Mouse (Mus musculus): ENCODE measurements around the gene Ddx23.

The Ddx23 gene

DNA sequence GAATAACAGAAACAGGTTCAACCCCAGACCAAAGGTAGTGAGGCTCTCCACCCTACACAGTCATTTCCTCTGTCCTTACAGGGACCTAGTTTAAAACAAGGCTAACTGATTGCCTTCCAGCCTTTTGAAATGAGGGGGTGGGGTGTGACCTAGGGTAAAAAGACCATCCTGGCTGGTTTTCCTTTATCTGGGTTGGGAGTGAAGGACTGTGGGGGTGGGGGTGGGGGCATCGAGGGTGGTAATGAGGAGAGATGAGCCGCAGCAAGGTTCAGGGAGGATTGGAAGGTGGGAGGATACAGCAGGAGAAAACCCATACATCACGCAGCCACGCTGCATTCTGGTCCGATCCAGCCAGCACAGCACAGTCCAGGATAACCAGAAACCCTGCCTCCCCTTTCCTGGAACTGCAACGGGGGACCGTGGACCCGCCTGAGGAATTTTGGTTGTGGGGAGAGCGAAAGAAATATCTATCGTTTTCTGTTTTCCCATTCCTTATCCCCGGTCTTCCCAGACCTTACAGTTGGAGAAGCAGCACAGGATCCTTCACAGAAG is 12.4 kb upstream of the Ddx23 start:
- DNase-seq (ENCODE audit: low spot score in 2 of 2) = no peak

GRCm38 (mm10) chr15:98674284-98674993 is 11.7 kb upstream of the Ddx23 start:
- DNase-seq (ENCODE audit: low spot score in 2 of 2) = peak; percentile 53 to 67

DNA sequence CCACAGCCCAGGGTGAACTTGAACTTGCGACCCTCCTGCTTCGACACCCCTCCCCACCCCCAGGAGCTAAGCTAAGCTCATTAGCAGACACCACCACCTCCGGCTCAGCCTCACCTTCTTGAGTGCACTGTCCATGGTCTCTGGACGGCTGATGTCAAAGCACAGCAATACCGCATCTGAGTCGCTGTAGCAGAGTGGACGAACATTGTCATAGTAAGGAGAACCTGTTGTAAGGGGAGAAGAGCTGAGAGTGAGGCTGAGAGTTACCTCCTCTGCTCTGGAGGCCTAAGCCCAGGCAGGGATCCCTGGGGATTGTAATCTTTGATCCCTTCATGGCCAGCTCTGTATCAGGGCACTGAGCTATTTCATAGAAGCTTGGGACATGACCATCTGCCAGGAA is 11.0 kb upstream of the Ddx23 start:
- DNase-seq (ENCODE audit: low spot score in 2 of 2) = no peak

DNA sequence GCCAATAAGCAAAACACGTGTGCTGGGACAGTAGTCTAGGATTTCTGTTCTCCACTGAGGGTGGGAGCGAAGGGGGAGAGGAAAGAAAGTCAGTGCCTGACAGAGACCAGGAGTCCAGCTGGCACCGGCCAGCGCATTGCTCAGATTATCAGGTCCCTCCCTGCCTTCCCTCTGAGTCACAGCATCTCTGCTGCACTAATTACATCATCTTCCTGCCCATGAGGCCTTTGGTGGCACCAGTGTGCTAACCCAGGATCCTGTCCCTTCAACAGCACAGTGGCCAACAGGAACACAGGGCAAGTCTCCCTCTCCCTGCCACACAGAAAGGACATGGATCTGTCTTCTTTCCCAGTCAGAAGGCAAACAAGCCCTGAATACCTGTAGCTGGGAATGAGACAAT is 9.9 kb upstream of the Ddx23 start:
- no peak for DNase-seq (ENCODE audit: low spot score in 2 of 2)

DNA sequence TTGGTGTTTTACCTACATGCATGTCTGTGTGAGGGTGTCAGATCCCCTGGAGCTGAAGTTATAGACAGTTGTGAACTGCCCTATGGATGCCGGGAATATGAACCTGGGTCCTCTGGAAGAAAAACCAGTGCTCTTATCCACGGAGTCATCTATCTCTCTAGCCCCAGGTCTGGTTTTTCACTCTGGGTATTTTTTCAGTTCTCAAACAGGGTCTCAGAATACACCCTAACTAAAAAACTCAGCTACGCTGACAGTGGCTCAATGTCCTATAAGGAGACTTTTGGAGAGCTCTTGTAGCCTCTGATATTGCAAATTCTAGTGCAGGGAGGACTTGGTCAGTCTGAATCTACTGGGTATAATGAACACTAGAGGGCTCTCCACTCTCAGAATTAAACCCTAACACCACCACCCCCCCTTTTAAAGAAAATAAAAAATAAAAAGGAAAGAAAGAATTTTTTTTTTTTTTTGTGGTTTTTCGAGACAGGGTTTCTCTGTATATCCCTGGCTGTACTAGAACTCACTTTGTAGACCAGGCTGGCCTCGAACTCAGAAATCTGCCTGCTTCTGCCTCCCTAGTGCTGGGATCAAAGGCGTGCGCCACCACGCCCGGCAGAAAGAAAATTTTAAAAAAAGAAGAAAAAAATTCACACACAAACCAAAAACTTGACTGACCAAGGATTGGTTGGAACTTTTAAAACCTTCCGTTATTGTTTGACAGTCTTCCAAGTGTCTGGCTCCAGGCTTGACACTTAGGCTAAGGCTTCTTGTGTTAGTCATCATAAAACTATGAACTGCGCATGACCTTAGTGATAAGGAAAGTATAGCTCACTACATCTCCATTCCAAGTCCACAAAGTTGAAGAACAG is 1.6 kb upstream of the Ddx23 start:
- DNase-seq (ENCODE audit: low spot score in 2 of 2) = no peak

- DNase-seq (ENCODE audit: low spot score in 2 of 2) = no peak
Measured at GRCm38 (mm10) chr15:98662198-98662566, 512 bp downstream of the Ddx23 start.

DNA sequence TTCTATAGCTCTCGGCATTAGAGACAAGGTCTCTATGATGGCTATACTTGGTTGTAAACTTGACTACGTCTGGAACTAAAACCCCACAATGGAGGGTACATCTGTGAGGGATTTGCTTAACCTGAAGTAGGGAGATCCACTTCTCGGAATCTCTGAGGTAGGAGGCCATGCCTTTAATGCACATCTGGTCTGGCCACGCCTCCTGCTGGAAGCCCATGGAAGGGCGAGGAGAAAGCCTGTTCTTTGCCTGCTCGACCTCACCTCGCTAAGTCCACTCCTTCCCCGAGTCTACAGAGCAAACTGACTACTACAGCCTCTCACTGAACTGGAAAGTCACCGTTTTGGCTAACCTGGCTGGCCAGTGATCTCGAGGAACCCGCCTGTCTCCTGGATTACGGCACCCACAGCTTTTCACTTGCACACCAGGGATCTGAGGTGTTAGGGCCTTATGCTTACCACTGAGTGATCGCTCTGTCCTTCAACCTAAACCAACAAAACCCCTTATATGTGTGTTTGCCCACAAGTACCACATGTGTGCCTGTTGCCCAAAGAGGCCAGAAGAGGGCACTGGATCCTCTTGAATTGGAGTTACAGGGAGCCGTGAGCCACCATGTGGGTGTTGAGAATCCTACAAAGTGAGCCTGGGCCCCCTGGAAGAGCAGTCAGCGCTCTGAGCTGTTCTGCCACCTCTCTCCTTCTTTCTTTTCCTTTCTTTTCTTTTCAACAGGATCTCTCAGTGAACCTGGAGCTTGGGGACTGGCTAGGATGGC is 5.5 kb downstream of the Ddx23 start:
- DNase-seq (ENCODE audit: low spot score in 2 of 2) = no peak

GRCm38 (mm10) chr15:98652174-98652573 is 10.5 kb downstream of the Ddx23 start:
- no peak for DNase-seq (ENCODE audit: low spot score in 2 of 2)

DNA sequence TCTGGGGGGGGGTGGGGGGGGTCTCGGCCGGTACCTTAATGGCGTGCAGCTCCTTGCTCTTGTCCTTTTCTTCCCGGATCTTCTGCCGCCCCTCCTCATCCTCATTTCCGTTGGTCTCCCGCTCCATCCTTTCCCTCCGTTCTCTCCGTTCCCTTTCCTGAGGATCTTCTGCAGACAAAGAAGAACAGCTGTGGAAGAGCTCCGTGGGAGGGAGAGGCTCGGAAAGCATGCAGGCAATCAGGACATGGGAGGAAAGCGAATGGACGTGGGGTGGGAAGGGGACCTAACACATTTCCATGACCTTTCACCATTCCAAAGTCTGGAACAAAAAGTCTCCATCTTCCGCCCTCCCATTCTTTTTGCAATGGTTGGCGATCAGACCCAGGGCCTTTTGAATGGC is 11.3 kb downstream of the Ddx23 start:
- DNase-seq (ENCODE audit: low spot score in 2 of 2) = no peak

GRCm38 (mm10) chr15:98648071-98648470 is 14.6 kb downstream of the Ddx23 start:
- DNase-seq (ENCODE audit: low spot score in 2 of 2) = no peak

DNA sequence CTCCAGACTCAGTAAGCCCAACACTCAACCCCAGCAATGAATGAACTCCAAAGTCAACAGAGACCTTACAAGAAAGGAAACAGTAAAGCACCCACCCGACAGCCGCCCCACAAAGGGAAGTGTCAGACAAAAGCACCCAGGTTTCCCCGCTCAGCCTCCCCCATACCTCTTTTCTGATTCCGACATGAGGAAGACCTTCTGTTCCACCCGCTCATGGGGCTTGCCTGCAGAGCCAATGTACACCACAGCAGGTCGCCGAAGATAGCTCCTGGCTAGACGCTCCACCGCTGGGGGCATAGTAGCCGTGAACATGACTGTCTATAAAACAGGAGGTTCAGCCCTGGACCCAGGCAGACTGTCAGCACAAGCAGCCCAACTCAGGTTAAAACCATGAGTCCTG is 15.4 kb downstream of the Ddx23 start:
- no peak for DNase-seq (ENCODE audit: low spot score in 2 of 2)

- no peak for DNase-seq (ENCODE audit: low spot score in 2 of 2)
Measured at GRCm38 (mm10) chr15:98646737-98647136, 16.0 kb downstream of the Ddx23 start.

- no peak for DNase-seq (ENCODE audit: low spot score in 2 of 2)
Measured at GRCm38 (mm10) chr15:98645057-98646026, 17.4 kb downstream of the Ddx23 start.

- no peak for DNase-seq (ENCODE audit: low spot score in 2 of 2)
Measured at GRCm38 (mm10) chr15:98644406-98644805, 18.3 kb downstream of the Ddx23 start.

DNA sequence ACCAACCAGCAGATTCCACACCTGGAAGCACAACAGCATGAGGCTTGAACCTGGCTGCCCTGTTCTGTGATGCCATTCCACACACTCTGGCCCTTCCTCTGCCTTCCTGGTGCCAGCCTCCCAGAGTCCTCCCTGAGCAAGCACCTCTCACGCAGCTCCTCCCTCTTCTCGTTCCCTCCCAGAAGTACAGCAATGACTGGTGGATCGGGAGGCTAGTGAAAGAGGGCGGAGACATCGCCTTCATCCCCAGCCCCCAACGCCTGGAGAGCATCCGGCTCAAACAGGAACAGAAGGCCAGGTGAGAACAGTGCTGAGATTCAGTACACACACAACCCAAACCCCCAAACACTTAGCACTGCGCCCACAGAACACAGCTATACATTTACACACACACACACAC is 22.5 kb downstream of the Ddx23 start:
- no peak for DNase-seq (ENCODE audit: low spot score in 2 of 2)

DNA sequence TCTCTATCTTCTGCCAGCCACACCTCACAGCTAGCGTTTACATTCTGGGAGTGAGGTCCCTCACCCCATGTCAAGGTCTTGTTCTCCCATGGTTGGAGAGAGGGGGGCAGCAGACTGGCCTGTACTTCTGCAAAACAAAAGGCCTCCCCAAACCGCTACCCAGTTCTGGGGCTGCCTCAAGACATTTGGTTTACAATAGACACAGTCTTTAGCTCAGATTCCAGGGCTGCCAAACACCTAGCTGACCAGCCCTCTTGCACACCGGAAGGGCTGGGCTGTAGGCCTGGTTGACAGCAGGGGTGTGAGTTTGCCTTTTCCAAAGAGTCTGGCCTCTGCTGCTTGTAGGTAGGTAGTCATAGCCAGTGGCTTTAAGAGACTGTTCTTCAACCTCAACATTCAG is 25.5 kb downstream of the Ddx23 start:
- no peak for DNase-seq (ENCODE audit: low spot score in 2 of 2)

DNA sequence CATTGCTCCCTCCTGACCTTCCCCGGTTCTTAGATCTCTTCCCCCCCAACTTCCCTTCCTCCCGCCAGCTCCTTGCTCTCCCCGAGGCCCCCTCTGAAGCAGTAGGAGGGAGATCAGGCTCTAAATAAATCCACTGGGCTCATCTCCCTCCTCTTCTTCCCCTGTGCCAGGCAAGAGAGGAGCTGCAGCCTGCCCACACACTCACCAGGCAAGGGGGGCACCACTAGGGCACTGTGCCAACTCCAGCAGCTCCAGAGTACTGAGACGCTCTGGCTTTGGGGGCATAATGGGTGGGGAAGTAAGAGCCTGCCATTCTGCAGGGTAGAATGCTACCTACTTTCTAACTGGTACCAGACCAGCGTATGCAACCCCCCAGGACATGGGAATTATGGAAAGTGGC is 26.2 kb downstream of the Ddx23 start:
- peak; percentile 71 to 73 for DNase-seq (ENCODE audit: low spot score in 2 of 2)

DNA sequence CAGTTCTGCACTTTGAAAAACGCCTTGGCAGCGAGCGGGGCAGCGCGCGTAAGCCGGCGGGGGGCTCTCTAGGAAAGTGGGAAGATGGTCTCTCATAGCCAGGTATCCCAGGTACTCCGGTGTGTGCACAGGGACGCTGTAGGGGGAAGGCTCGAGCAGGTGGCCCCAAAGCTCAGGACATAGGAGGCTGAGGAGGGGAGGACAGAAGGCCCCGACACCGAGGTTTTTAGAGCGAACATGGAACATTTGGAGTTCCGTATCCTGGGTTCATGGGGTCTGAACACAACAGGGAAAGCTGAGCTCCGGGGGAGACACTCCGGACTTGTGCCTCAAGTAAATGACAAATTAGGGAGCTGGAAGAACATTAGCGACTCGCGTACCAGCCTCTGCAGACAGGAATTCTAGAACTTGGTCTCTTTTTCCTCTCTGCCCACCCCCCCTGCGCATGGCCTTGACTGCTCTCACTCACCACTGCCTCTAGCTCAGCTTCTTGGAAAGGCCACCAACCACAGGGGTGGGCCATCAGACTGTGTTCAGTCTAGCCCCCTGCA is 27.3 kb downstream of the Ddx23 start:
- no peak for DNase-seq (ENCODE audit: low spot score in 2 of 2)

GRCm38 (mm10) chr15:98634541-98635081 is 28.1 kb downstream of the Ddx23 start:
- peak; percentile 77 to 80 for DNase-seq (ENCODE audit: low spot score in 2 of 2)

DNA sequence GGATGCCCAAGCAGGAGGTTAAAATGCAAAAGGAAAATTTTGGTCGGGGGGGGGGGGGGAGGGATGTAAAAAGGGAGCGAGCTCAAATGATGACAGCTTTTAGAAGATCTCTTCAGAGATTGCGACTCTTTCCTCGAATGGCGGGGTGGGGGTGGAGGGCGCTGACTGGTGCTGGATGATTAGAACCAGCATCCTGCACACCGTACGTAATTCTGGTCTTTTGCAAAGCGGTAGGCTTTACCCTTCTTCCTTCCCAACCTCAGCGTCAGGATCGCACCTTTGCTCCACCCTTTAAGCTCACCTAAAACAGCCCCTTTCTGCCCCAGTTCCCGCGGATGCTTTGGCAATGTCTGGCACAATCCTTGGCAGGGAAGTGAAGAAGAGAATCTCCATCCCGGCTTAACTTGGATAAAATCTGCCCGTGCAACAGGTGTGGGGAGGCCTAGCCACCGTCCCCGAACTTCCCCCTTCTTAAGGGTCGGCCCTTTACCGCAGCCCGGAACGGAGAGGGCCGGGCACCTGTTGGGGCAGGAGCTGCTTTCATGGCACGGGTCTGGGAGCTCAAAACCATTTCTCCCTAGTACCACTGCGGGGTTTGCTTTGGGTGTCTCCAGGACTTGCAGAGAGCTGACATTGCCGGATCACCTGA is 28.7 kb downstream of the Ddx23 start:
- DNase-seq (ENCODE audit: low spot score in 2 of 2) = no peak
